Mouse (Mus musculus) frontal cortex, adult 2 months (tissue): ENCODE results near the gene Focad. TPM values are rescaled to one million over a fixed set of nuclear protein-coding genes. Genes with fewer than 3 reads are reported as not detected.

Experiments used
- DNase-seq, 2 experiments: peaks; one replicate each; pipeline ENCODE4 v3.0.0; 2022; ENCODE audit warnings: low spot score in 1 of 2; ENCODE audit errors: extremely low spot score in 1 of 2
- polyA plus RNA-seq: library from polyadenylated mRNA; depleted of rRNA; stranded (reverse); fragments of >200 nt; gene quantifications from 2 replicates; pipeline ENCODE4 v1.2.3, GENCODE M21; 2012

The Focad gene
- polyA plus RNA-seq, 1 experiment, result 44.1 TPM

DNA sequence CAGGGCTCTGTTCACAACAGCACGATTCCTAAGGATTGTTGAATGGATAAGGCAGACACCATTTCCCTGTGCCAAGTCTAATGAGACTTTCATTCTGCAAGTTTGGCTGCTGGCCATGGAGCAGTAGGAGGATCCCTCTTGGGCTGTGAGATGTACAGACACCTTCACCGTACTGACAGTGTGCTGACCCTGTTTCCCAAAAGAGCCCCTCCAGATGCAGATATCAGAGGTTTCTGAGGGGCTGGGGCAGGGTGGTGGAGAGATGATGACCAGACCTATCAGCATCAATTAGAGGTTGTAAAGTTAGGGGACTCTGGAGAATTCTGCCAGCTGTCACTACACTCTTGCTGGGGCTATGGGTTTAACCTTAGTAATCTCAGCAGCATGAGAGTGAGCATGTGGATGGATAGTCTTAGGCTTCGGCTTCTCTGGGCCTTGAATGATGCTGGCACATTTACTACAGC is 115.0 kb downstream of the Focad start:
- DNase-seq, result peak; percentile 66 to 77

DNA sequence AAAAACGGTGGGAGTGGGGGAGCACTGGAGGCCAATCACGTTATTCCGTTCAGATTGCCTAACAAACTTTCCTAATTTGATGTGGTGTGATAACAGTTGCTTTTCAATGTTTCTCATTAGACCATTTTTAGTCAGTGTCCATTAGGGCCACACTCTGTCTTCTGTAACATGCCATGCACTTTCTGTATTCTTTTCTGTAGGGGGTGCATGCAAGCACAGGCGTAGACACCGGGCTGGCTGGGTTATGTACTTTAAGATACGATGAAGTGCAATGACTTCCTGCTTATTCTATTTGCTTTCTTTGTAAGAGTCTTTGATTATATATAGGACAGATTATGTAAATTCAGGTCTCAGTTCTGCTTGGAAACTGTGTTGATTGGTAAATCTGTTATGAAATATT is 116.2 kb downstream of the Focad start:
- DNase-seq, result no peak

DNA sequence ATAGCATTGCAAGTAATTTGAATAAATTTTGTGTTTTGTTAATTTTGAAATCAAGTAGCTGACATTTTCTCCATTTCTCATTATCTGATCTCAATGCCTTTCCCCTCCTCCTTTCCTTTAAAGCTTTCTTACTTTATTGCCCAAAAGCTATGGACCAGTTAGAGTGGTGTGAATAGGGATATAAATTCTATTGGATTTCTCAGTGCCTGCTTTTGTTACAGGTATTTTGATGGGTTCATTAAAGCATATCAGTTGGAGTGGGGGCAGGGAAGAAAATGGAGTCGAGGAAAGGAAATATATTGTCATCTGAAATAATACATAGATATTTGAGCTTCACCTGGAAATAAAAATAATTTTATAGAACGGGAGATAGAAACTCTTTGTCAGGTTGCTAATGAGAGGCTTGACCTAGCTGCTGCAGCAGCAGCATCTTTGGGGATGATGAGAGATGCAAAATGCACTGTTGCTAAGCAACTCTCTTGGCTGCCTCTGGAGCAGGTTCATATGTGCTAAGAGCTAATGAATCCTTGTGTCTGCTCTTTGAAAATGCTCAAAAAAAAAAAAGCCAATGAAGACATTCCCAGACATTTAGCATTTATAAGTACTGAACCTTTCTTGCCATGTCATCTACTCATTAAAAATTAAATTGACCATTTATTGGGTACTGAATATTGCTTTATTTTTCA is 116.9 kb downstream of the Focad start:
- peak in 1 of 2 experiments; percentile 45 for DNase-seq

DNA sequence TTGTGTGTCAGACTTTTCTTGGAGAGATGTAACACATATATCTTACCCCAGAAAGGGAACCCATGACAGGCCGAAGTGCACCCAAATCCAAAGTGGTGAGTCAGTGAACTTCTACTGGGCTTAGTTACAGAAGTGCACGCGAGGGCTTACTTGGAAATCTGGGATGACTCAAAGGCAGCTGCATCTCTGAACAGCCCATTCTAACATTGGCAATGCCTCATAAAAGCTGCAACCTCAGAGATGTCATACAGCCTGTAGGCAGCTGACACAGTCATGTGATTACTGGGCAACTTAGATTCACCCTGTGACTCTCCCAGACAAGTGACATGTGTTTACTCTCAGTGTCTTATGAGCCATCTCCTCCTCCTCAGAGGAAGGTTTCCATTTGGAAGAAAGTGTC is 119.5 kb downstream of the Focad start:
- DNase-seq, result no peak

- no peak for DNase-seq
Observed at GRCm38 (mm10) chr4:88218286-88218685, 123.9 kb downstream of the Focad start.

- DNase-seq, result no peak
Observed at GRCm38 (mm10) chr4:88218797-88219196, 124.4 kb downstream of the Focad start.

- no peak for DNase-seq
Observed at GRCm38 (mm10) chr4:88231375-88231774, 136.9 kb downstream of the Focad start.

- no peak for DNase-seq
Observed at GRCm38 (mm10) chr4:88235941-88236340, 141.5 kb downstream of the Focad start.

DNA sequence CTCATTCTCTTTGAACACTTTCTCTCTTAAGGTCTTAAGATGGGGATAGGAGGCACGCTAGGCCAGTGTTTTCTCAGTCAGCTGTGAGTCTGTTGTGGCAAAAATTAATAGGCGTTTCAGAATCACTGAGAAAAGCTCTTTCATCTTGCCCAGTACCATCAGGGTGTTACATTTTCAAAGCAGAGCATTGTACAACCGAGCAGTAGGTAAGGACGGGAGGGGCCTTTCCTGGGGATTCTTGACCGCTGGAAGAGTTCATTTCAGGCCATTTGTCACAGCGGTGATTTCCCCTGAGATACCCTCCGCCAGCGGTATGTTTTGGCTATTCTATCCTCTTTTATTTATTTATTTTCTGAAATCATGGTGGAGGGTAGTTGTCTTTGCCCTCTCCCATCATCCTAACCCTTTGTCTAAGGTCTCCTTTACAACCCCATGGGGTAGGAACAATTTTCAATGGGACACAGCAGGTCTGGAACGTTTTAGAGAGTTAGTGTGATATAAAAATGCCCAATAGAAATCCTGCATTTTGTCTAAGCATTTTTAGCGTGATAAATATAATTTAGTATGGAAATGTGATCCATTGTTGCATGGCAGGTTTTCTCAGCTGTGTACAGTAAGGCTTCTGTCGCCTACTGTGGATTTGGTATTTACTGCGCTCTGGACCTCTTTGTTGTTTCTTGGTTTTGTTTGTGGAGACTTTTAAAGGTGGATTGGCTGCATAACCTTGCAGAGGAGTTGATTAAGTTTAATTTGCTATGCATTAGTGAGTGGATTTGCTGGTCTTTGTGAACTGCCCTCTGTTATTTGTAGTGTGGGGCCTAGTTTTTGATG is 142.7 kb downstream of the Focad start:
- DNase-seq, result no peak

GRCm38 (mm10) chr4:88238351-88238750 is 143.9 kb downstream of the Focad start:
- DNase-seq, result no peak

GRCm38 (mm10) chr4:88243834-88244233 is 149.4 kb downstream of the Focad start:
- DNase-seq, result no peak

- DNase-seq, result no peak
Observed at GRCm38 (mm10) chr4:88245494-88245893, 151.1 kb downstream of the Focad start.

DNA sequence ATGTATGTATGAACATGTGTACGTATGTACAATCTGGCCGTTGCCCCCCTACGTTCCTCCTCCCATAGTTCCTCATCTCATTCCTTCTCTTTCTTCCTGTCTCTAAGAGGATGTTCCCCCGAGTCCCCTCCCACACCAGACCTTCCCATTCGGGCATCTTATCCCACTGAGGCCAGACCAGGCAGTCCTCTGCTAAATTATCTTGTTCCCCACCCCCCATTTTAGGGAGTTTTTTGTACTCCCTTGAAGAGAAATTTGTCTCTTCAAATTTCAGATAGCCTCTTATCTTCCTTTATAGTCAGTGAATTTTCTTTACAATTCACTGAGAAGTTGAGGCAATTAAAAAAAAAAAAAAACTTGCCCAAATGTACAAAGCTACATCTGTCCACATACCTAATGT is 166.9 kb downstream of the Focad start:
- DNase-seq, result no peak

DNA sequence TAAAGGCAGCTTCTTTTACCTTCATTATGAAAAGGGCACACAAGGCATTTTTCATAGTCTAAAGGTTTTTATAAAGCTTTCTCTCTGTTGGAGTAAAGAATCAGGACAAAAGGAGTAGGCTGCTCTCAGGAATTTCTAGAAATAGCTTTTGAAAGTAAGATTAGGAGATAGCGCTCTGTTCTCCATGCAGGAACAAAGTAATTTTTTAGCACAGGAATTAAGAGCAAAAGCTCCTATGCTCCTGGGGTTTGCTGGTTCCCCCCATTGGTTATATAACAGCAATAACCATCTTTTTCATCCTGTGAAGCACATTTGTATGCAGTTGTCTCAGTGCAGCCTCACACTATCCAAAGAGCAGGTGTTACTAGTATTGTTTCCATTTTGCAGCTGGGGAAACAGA is 170.1 kb downstream of the Focad start:
- peak; percentile 14 to 37 for DNase-seq

- no peak for DNase-seq
Observed at GRCm38 (mm10) chr4:88270408-88271067, 176.1 kb downstream of the Focad start.

DNA sequence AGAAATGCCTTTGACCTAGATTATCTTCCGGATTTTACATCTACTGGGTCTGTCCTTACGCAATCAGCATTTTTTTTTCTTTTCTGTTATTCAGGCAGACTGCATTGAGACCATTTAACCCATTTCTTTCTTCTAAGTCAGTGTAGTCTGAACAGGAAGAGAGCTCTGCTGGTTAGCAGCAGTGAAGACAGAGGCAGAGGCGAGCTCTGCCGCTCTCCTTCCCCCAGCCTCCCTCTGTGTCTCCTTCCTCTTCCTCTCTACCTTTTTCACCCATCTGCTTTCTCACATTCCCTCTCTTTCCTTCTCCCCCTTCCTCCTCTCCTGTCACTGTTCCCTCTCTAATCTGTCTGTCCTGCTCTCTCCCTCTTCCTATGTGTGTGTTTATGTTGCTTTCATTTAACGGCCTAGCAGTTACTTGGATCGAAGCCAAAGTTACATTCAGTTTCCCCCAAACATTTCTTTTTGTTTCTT is 181.2 kb downstream of the Focad start:
- DNase-seq, result no peak

- DNase-seq, result no peak
Observed at GRCm38 (mm10) chr4:88276058-88276734, 181.8 kb downstream of the Focad start.

- no peak for DNase-seq
Observed at GRCm38 (mm10) chr4:88278524-88278923, 184.1 kb downstream of the Focad start.

- DNase-seq, result no peak
Observed at GRCm38 (mm10) chr4:88280536-88280935, 186.1 kb downstream of the Focad start.

GRCm38 (mm10) chr4:88295537-88295936 is 201.1 kb downstream of the Focad start:
- no peak for DNase-seq

DNA sequence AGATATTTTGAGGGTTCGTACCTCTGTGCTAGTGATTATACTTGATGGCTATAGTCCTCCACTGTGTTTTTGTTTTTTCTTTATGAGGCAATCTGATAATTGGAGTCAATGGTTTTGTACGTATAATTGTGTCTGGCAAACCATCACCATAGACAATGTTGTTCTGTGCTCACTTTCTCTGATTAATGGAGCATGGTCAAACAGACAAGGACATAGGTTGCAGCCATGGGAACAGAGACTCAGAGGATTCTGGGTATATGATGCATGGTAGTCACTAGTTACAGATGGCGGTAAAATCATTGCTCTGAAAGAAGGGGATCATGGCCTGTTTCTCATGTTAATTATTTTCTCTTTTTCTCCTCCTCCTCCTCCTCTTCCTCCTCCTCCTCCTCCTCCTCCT is 205.1 kb downstream of the Focad start:
- DNase-seq, result no peak
